Mouse (Mus musculus): Measurements from ENCODE around the gene Aldh3a2.

- TF ChIP-seq CTCF (conservative IDR thresholded peaks at IDR 0.05; ENCODE audit: low read length), result no peak
- no peak for TF ChIP-seq NANOG (IDR thresholded peaks at IDR 0.05; ENCODE audit: borderline replicate concordance, low read length)
- no peak for TF ChIP-seq POU5F1 (IDR thresholded peaks at IDR 0.05; ENCODE audit: borderline replicate concordance, low read length)
Observed at GRCm38 (mm10) chr11:61197935-61198334, 69.3 kb downstream of the Aldh3a2 start.

Data from E14TG2a.4 (cell line).